Mouse (Mus musculus) MEL (cell line): Measurements from ENCODE around the gene Arhgap24. TPM values are rescaled to one million over a fixed set of nuclear protein-coding genes. Genes with fewer than 3 reads are reported as not detected.

Experiments used
- DNase-seq: peaks from one replicate; pipeline ENCODE4 v3.0.0; 2011; ENCODE audit warnings: low read depth, low spot score
- H3K27ac ChIP-seq: 2 replicates; pipeline ENCODE4 v1.5.1; 2012; ENCODE audit warnings: low read depth, mild to moderate bottlenecking, control low read depth, low read length, moderate library complexity; ENCODE audit not compliant: control insufficient read depth
- H3K27me3 ChIP-seq, 2 experiments: fragments of 150-350 bp in 1 of 2; sonication (generic) in 1 of 2; 2 replicates each; pipeline ENCODE4 v1.6.1; 2012; ENCODE audit warnings: low read length in 2 of 2, mild to moderate bottlenecking in 2 of 2, improper control_type of control experiment in 1 of 2, moderate library complexity in 1 of 2; ENCODE audit not compliant: insufficient read depth in 2 of 2, control insufficient read depth in 1 of 2
- H3K36me3 ChIP-seq, 2 experiments: 2 replicates each; pipeline ENCODE4 v1.6.1; 2012 to 2014; ENCODE audit warnings: low read length in 2 of 2, improper control_type of control experiment in 1 of 2, inconsistent platforms in 1 of 2, mild to moderate bottlenecking in 1 of 2; ENCODE audit not compliant: insufficient read depth in 2 of 2, control insufficient read depth in 1 of 2
- H3K4me1 ChIP-seq, 2 experiments: fragments of 150-350 bp in 1 of 2; sonication (generic) in 1 of 2; 2 replicates each; pipeline ENCODE4 v1.6.1; 2012; ENCODE audit warnings: low read length in 2 of 2, improper control_type of control experiment in 1 of 2, mild to moderate bottlenecking in 1 of 2; ENCODE audit not compliant: insufficient read depth in 2 of 2, control insufficient read depth in 1 of 2
- H3K4me3 ChIP-seq, 2 experiments: fragments of 150-350 bp in 1 of 2; sonication (generic) in 1 of 2; 2 replicates each; pipeline ENCODE4 v1.5.1; 2012; ENCODE audit warnings: low read depth in 2 of 2, low read length in 2 of 2, mild to moderate bottlenecking in 2 of 2, moderate library complexity in 2 of 2, control low read depth in 1 of 2, improper control_type of control experiment in 1 of 2; ENCODE audit not compliant: control insufficient read depth in 1 of 2, insufficient read depth in 1 of 2
- H3K79me2 ChIP-seq: 2 replicates; pipeline ENCODE4 v1.6.1; 2012; ENCODE audit warnings: mild to moderate bottlenecking, low read length, moderate library complexity; ENCODE audit not compliant: control insufficient read depth, poor library complexity, insufficient read depth
- H3K9ac ChIP-seq: 2 replicates; pipeline ENCODE4 v1.6.1; 2012; ENCODE audit warnings: low read depth, mild to moderate bottlenecking, control low read depth, low read length, moderate library complexity; ENCODE audit not compliant: control insufficient read depth, poor library complexity, severe bottlenecking
- H3K9me3 ChIP-seq: fragments of 150-350 bp; sonication (generic); replicated peaks from 2 replicates; pipeline ENCODE4 v1.6.1; 2012; ENCODE audit warnings: mild to moderate bottlenecking, low read length, improper control_type of control experiment, moderate library complexity; ENCODE audit not compliant: insufficient read depth
- BHLHE40 ChIP-seq: IDR thresholded peaks from 2 replicates; pipeline ENCODE4 v1.6.1; 2012; ENCODE audit warnings: low read depth, mild to moderate bottlenecking, inconsistent platforms, low read length, improper control_type of control experiment, borderline replicate concordance
- CHD1 ChIP-seq: IDR thresholded peaks from 2 replicates; pipeline ENCODE4 v1.6.1; 2012; ENCODE audit warnings: low read depth, mild to moderate bottlenecking, inconsistent platforms, low read length, improper control_type of control experiment
- CTCF ChIP-seq, 3 experiments: IDR thresholded peaks in 2 of 3; conservative IDR thresholded peaks in 1 of 3; 2 replicates each; pipeline ENCODE4 v1.5.1; 2011 to 2012; ENCODE audit warnings: low read length in 3 of 3, low read depth in 2 of 3, mild to moderate bottlenecking in 2 of 3, improper control_type of control experiment in 1 of 3, inconsistent platforms in 1 of 3, mixed read lengths in 1 of 3, moderate library complexity in 1 of 3; ENCODE audit not compliant: control insufficient read depth in 1 of 3, insufficient read depth in 1 of 3, poor library complexity in 1 of 3, severe bottlenecking in 1 of 3
- EP300 ChIP-seq, 2 experiments: IDR thresholded peaks; 2 replicates each; pipeline ENCODE4 v1.6.1; 2011; ENCODE audit warnings: improper control_type of control experiment in 2 of 2, low read length in 2 of 2, low read depth in 1 of 2, mild to moderate bottlenecking in 1 of 2
- JUND ChIP-seq: IDR thresholded peaks from 2 replicates; pipeline ENCODE4 v1.6.1; 2011; ENCODE audit warnings: low read depth, mild to moderate bottlenecking, improper control_type of control experiment, low read length
- MAFK ChIP-seq: IDR thresholded peaks from 2 replicates; pipeline ENCODE4 v1.6.1; 2011; ENCODE audit warnings: low read depth, mild to moderate bottlenecking, low read length, improper control_type of control experiment, borderline replicate concordance
- MAX ChIP-seq: IDR thresholded peaks from 2 replicates; pipeline ENCODE4 v1.6.1; 2011; ENCODE audit warnings: low read length, improper control_type of control experiment
- MAZ ChIP-seq: IDR thresholded peaks from 2 replicates; pipeline ENCODE4 v1.6.1; 2012; ENCODE audit warnings: low read depth, mild to moderate bottlenecking, inconsistent platforms, low read length, improper control_type of control experiment
- MEF2A ChIP-seq: IDR thresholded peaks from 2 replicates; pipeline ENCODE4 v1.6.1; 2014; ENCODE audit warnings: low read depth, mild to moderate bottlenecking, inconsistent platforms, low read length, improper control_type of control experiment; ENCODE audit not compliant: poor library complexity, insufficient replicate concordance, severe bottlenecking; ENCODE audit errors: extremely low read depth
- MYB ChIP-seq: IDR thresholded peaks from 2 replicates; pipeline ENCODE4 v1.6.1; 2011; ENCODE audit warnings: mild to moderate bottlenecking, low read depth, low read length, improper control_type of control experiment
- MYC ChIP-seq: IDR thresholded peaks from 2 replicates; pipeline ENCODE4 v1.6.1; 2011; ENCODE audit warnings: low read depth, mild to moderate bottlenecking, low read length, improper control_type of control experiment, moderate library complexity
- NRF1 ChIP-seq: IDR thresholded peaks from 2 replicates; pipeline ENCODE4 v1.6.1; 2014; ENCODE audit warnings: low read depth, mild to moderate bottlenecking, inconsistent platforms, low read length, improper control_type of control experiment, moderate library complexity; ENCODE audit not compliant: poor library complexity, insufficient read depth, severe bottlenecking
- POLR2A ChIP-seq, 2 experiments: IDR thresholded peaks; 2 replicates each; pipeline ENCODE4 v1.6.1; 2011 to 2012; ENCODE audit warnings: low read length in 2 of 2, mild to moderate bottlenecking in 2 of 2, control low read depth in 1 of 2, improper control_type of control experiment in 1 of 2, low read depth in 1 of 2, moderate library complexity in 1 of 2; ENCODE audit not compliant: control insufficient read depth in 1 of 2, insufficient read depth in 1 of 2, poor library complexity in 1 of 2
- RAD21 ChIP-seq: IDR thresholded peaks from 2 replicates; pipeline ENCODE4 v1.6.1; 2011; ENCODE audit warnings: mild to moderate bottlenecking, low read depth, low read length, improper control_type of control experiment
- RCOR1 ChIP-seq: IDR thresholded peaks from 2 replicates; pipeline ENCODE4 v1.6.1; 2012; ENCODE audit warnings: low read depth, mild to moderate bottlenecking, inconsistent platforms, low read length, improper control_type of control experiment
- SMC3 ChIP-seq: IDR thresholded peaks from 2 replicates; pipeline ENCODE4 v1.6.1; 2011; ENCODE audit warnings: low read depth, low read length, improper control_type of control experiment
- TAL1 ChIP-seq: IDR thresholded peaks from 2 replicates; pipeline ENCODE4 v1.6.1; 2012; ENCODE audit warnings: mild to moderate bottlenecking, inconsistent platforms, low read length, moderate library complexity, mixed read lengths
- TBP ChIP-seq: IDR thresholded peaks from 2 replicates; pipeline ENCODE4 v1.8.0; 2011; ENCODE audit warnings: low read depth, low read length, improper control_type of control experiment
- TCF12 ChIP-seq: IDR thresholded peaks from 2 replicates; pipeline ENCODE4 v1.6.1; 2014; ENCODE audit warnings: low read depth, mild to moderate bottlenecking, inconsistent platforms, low read length, improper control_type of control experiment, moderate library complexity
- UBTF ChIP-seq: IDR thresholded peaks from 2 replicates; pipeline ENCODE4 v1.6.1; 2012; ENCODE audit warnings: low read depth, mild to moderate bottlenecking, inconsistent platforms, low read length, improper control_type of control experiment, moderate library complexity, borderline replicate concordance; ENCODE audit not compliant: insufficient read depth
- ZMIZ1 ChIP-seq: IDR thresholded peaks from 2 replicates; pipeline ENCODE4 v1.6.1; 2012; ENCODE audit warnings: low read depth, mild to moderate bottlenecking, inconsistent platforms, low read length, improper control_type of control experiment, moderate library complexity
- ZNF384 ChIP-seq: IDR thresholded peaks from 2 replicates; pipeline ENCODE4 v1.6.1; 2012; ENCODE audit warnings: low read depth, mild to moderate bottlenecking, inconsistent platforms, low read length, improper control_type of control experiment
- polyA plus RNA-seq, 2 experiments: library from polyadenylated mRNA; stranded (reverse) in 1 of 2; unstranded in 1 of 2; fragments of >175 nt in 1 of 2; fragments of >200 nt in 1 of 2; gene quantifications; 2 replicates each; pipeline versions ENCODE4 v1.2.1 to v1.2.4; 2012; ENCODE audit warnings: low replicate concordance in 2 of 2, low read depth in 1 of 2; ENCODE audit not compliant: insufficient read length in 2 of 2, insufficient read depth in 1 of 2, missing spikeins in 1 of 2
- total RNA-seq: library from RNA; depleted of rRNA; stranded (reverse); fragments of 300-350 nt; gene quantifications from 2 replicates; pipeline ENCODE4 v1.2.3, GENCODE M21; 2012

The Arhgap24 gene
- total and polyA plus RNA-seq, 3 experiments, result not detected

GRCm38 (mm10) chr5:102778253-102778652, 297.1 kb downstream of the Arhgap24 start:
- no peak for DNase-seq
- no peaks in the 10 kb centered on the region for H3K9me3 ChIP-seq
- H3K9ac ChIP-seq, result no peak overlapping the region
- H3K36me3 ChIP-seq, result no peaks in the 10 kb centered on the region
- no peak for TF ChIP-seq ZNF384
- no peak for TF ChIP-seq TCF12
- no peak for TF ChIP-seq MYB
- no peak for TF ChIP-seq MAZ
- TF ChIP-seq MEF2A, result no peak
- TF ChIP-seq UBTF, result no peak
- no peak for TF ChIP-seq TBP
- no peak for TF ChIP-seq MYC
- no peak for TF ChIP-seq EP300 (IDR thresholded peaks at IDR 0.05; ENCODE audit: low read depth in 1 of 2, low read length in 2 of 2)
- TF ChIP-seq, all 39 proteins: peak for 0
- Histone ChIP-seq H3K27ac (no peak overlapping the region), H3K79me2 (no peaks in the 10 kb centered on the region), H3K27me3 (no peaks in the 10 kb centered on the region), H3K4me3 (no peak overlapping the region), H3K4me1 (no peaks in the 10 kb centered on the region)

GRCm38 (mm10) chr5:102783585-102783984, 302.4 kb downstream of the Arhgap24 start:
- TF ChIP-seq RCOR1, result no peak
- no peak for TF ChIP-seq ZMIZ1
- no peak for TF ChIP-seq RAD21
- no peak for TF ChIP-seq JUND
- no peak for TF ChIP-seq POLR2A (IDR thresholded peaks at IDR 0.05; ENCODE audit: control insufficient read depth in 1 of 2, insufficient read depth in 1 of 2, low read depth in 1 of 2, low read length in 2 of 2, poor library complexity in 1 of 2)
- TF ChIP-seq MEF2A, result no peak
- TF ChIP-seq MAFK, result no peak
- Histone ChIP-seq H3K27ac (no peak overlapping the region), H3K36me3 (no peaks in the 10 kb centered on the region), H3K4me3 (no peak overlapping the region), H3K9ac (no peak overlapping the region), H3K9me3 (no peaks in the 10 kb centered on the region), H3K79me2 (no peaks in the 10 kb centered on the region), H3K27me3 (no peaks in the 10 kb centered on the region), H3K4me1 (no peaks in the 10 kb centered on the region)
- DNase-seq, result no peak

DNA sequence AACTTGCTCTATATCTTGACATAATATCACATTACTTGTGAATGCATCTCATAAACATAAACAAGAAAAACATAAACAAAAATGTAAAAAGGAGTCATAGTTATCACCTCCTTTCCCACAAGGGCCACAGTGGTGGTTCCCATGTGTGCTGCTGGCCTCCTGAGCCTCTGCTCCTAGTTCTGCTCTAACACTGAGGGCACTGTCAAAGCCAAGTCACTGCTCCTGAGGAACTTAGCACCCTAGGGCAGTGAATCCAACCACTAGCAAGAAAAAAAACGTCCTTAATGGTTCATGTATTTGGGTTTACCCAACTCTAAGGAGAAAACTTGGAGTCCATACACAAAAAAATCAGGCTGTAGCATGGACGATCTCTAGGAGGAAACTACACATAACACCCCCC, 304.9 kb downstream of the Arhgap24 start:
- Histone ChIP-seq H3K9ac (no peak overlapping the region), H3K79me2 (no peaks in the 10 kb centered on the region), H3K27me3 (no peaks in the 10 kb centered on the region), H3K9me3 (no peaks in the 10 kb centered on the region), H3K27ac (no peak overlapping the region), H3K4me3 (no peak overlapping the region), H3K36me3 (no peaks in the 10 kb centered on the region), H3K4me1 (no peaks in the 10 kb centered on the region)
- DNase-seq, result no peak
- TF ChIP-seq MAX (no peak), CHD1 (no peak), SMC3 (no peak), MEF2A (no peak), BHLHE40 (no peak), TCF12 (no peak), TAL1 (no peak), CTCF (IDR thresholded peaks at IDR 0.05 in 2 of 3, conservative IDR thresholded peaks at IDR 0.05 in 1 of 3; ENCODE audit: control insufficient read depth in 1 of 3, insufficient read depth in 1 of 3, low read depth in 2 of 3, low read length in 3 of 3, poor library complexity in 1 of 3, severe bottlenecking in 1 of 3) (no peak), NRF1 (no peak)
